Mouse (Mus musculus) E14TG2a.4 (cell line): Measurements from ENCODE around the gene Nr2e3.

Experiments
- CTCF ChIP-seq: conservative IDR thresholded peaks from 2 replicates; pipeline ENCODE4 v1.5.1; 2014; ENCODE audit warnings: low read length
- NANOG ChIP-seq: IDR thresholded peaks from 2 replicates; pipeline ENCODE4 v1.6.1; 2014; ENCODE audit warnings: borderline replicate concordance, low read length, mixed read lengths
- POU5F1 ChIP-seq: IDR thresholded peaks from 2 replicates; pipeline ENCODE4 v1.6.1; 2014; ENCODE audit warnings: low read length, borderline replicate concordance

DNA sequence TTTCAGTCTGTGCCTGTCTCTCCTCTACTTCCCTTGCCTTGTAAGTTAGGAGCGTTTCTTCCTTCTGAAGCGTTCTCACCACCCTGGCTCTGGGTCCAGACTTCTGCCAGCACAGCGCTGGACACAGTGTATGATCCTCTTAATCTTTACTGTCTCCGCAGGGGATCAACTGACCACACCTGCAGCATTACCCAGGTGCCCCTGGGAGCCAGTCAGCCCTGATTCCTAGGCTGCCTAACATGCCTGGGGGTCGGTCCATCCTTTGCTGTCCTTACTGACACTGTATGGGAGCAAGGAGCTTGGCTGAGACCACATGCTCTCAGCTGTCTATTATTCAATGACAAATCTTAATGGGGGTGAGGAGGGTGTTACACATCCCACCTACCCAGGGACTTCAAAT lies 10.5 kb downstream of the Nr2e3 start:
- TF ChIP-seq CTCF = no peak
- no peak for TF ChIP-seq POU5F1
- TF ChIP-seq NANOG = no peak
